Mouse (Mus musculus) megakaryocyte, embryonic 14.5 days (primary cell): ENCODE results near the gene Gm10842.

ENCODE experiments used
- FLI1 ChIP-seq: IDR thresholded peaks from 2 replicates; pipeline ENCODE4 v1.6.1; 2012; ENCODE audit warnings: low read length, inconsistent platforms, mixed read lengths
- GATA1 ChIP-seq: IDR thresholded peaks from 3 replicates; pipeline ENCODE4 v1.6.1; 2012; ENCODE audit warnings: mixed read lengths, low read length, inconsistent platforms, borderline replicate concordance

DNA sequence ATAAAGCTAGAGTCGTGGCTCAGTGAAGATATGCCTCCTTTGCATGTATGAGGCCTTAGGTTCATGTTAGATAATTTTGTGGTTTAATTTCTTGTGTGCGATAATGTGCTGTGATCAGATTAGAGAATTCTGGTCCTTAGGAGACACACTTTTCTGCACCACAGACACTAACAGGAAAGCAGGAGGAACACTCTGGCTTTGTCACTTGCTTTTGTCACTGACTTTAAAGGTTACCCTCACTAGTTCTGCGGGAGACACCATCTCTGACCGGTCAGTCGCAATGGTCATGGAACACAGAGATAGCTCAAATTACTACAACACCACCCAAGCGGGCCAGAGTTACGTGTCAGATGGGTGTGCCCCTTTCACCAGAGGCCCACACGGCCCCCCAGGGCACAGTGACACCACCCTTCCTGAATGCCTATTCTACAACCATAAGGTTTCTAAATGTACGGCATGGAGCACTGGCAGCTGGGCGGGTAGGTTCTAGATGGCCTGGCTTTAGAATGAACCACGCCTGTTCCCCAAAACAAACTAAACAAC lies 5.7 kb downstream of the Gm10842 start:
- no peak for TF ChIP-seq GATA1
- TF ChIP-seq FLI1: no peak
